ENCODE assay signal across 24 mouse cellular contexts in genomic region chr6:143631581-143631980, GRCm38 (mm10).
A peak's percentile ranks its signal among the peaks of the same experiment; 100 is the strongest.
DNase-seq lines count a peak whose midpoint lies in the region; ATAC-seq and TF ChIP-seq lines count a peak whose summit lies in the region.
"Had no signal": no experiment of that assay in that cellular context is flagged by ENCODE, and none has a peak within 500 bp of the region (broad histone marks: within the 10 kb centered on the region; RNA-seq: fewer than 3 reads in every experiment).

No protein-coding gene starts in this region.

- 48% methylated on average over 7 of the region's 7 CpGs for WGBS in kidney, adult 2 months
- 55% methylated on average over 7 of the region's 7 CpGs for WGBS in lung, embryonic 14.5 days

- TF ChIP-seq CTCF in kidney, adult 2 months (conservative IDR thresholded peaks at IDR 0.05; ENCODE audit: insufficient read depth, insufficient read length, low read depth, low read length) = no peak
- TF ChIP-seq CTCF in lung, embryonic 14.5 days (IDR thresholded peaks at IDR 0.05; ENCODE audit: low read depth) = no peak

- H3K36me3 ChIP-seq in kidney, adult 2 months (ENCODE audit: control insufficient read depth, insufficient read depth, low read length) = no peaks in the 10 kb centered on the region
- no peaks in the 10 kb centered on the region for H3K36me3 ChIP-seq in lung, embryonic 14.5 days (ENCODE audit: insufficient read depth)
- H3K36me3 ChIP-seq: heart, embryonic 10.5 days; intestine, embryonic 15.5 days had no signal

- DNase-seq in kidney, adult 2 months = peak; percentile 2
- no peak for DNase-seq in kidney, adult 8-10 months
- DNase-seq in lung, embryonic 14.5 days = peak; percentile 34
- no peak for DNase-seq in lung, postnatal 4 days
- DNase-seq in CD4-positive helper T cell, adult 2 months (ENCODE audit: low read depth, low spot score) = peak; percentile 18
- DNase-seq in induced T-regulatory cell, adult 2 months (ENCODE audit: low read depth) = peak; percentile 21
- no peak for DNase-seq in adrenal gland, postnatal 36 days
- DNase-seq in thymus, postnatal 36 days = no peak
- DNase-seq: adrenal gland, postnatal 25 days; cerebellum, adult 18-20 months; cerebellum, postnatal 10 days; gastrocnemius, adult 2 months; heart, postnatal 14 days; kidney, postnatal 10 days; layer of hippocampus, adult 9-11 months; liver had no signal

- H3K27me3 ChIP-seq in kidney, adult 2 months (replicated peaks; ENCODE audit: control insufficient read depth, insufficient read depth, low read length) = no peaks in the 10 kb centered on the region
- no peaks in the 10 kb centered on the region for H3K27me3 ChIP-seq in lung, embryonic 14.5 days (ENCODE audit: insufficient read depth, low read length)
- H3K27me3 ChIP-seq: intestine, embryonic 15.5 days; Patski had no signal

- no peak for ATAC-seq in lung, embryonic 14.5 days (ENCODE audit: insufficient read depth)
- ATAC-seq: forebrain, embryonic 16.5 days; hindbrain, embryonic 16.5 days; intestine, embryonic 15.5 days; midbrain, embryonic 16.5 days; Patski had no signal

- no peak overlapping the region for H3K4me3 ChIP-seq in kidney, adult 2 months (ENCODE audit: insufficient read depth, low read depth, low read length)
- no peak overlapping the region for H3K4me3 ChIP-seq in lung, embryonic 14.5 days (ENCODE audit: low read depth, low read length)
- H3K4me3 ChIP-seq: erythroblast, embryonic 14.5 days; gastrocnemius, adult 2 months; heart, embryonic 10.5 days; intestine, embryonic 15.5 days had no signal

- H3K27ac ChIP-seq in kidney, adult 2 months (ENCODE audit: insufficient read depth, low read depth, low read length) = no peak overlapping the region
- H3K27ac ChIP-seq in lung, embryonic 14.5 days (ENCODE audit: low read depth) = no peak overlapping the region
- H3K27ac ChIP-seq: gastrocnemius, adult 2 months; heart, embryonic 10.5 days; intestine, embryonic 15.5 days had no signal

- H3K4me1 ChIP-seq in kidney, adult 2 months (ENCODE audit: control insufficient read depth, insufficient read depth, low read length) = peaks cover 5% of the 10 kb centered on the region; the same call in 1 of the 2 replicates
- H3K4me1 ChIP-seq in lung, embryonic 14.5 days (ENCODE audit: insufficient read depth) = no peaks in the 10 kb centered on the region
- H3K4me1 ChIP-seq: intestine, embryonic 15.5 days had no signal

- H3K9me3 ChIP-seq in lung, embryonic 14.5 days (ENCODE audit: low read depth, low read length) = no peaks in the 10 kb centered on the region
- H3K9me3 ChIP-seq: heart, embryonic 10.5 days; intestine, embryonic 15.5 days had no signal

- no peak for TF ChIP-seq POLR2A in kidney, adult 2 months (IDR thresholded peaks at IDR 0.05; ENCODE audit: low read depth, low read length)

- no peak overlapping the region for H3K9ac ChIP-seq in lung, embryonic 14.5 days
- H3K9ac ChIP-seq: intestine, embryonic 15.5 days had no signal

- no peak overlapping the region for H3K4me2 ChIP-seq in lung, embryonic 14.5 days
- H3K4me2 ChIP-seq: intestine, embryonic 15.5 days; midbrain, embryonic 11.5 days had no signal

Comparison
In these comparisons a context has a peak if more than half of its experiments do, and no peak if none do; other contexts are left out.
1. DNase-seq: peak in kidney, adult 2 months (single experiment), lung, embryonic 14.5 days (single experiment), CD4-positive helper T cell, adult 2 months (single experiment) and induced T-regulatory cell, adult 2 months (single experiment); none in kidney, adult 8-10 months (0 of 2), lung, postnatal 4 days (0 of 2), adrenal gland, postnatal 36 days (0 of 2) and thymus, postnatal 36 days (0 of 2).